Mouse (Mus musculus) R1 (cell line): ENCODE data around the gene Fut9.

ENCODE experiments used
- DNase-seq: peaks from one replicate; pipeline ENCODE4 v3.0.0-alpha.2; 2018; ENCODE audit warnings: low read depth, low spot score

Gene Fut9

GRCm38 (mm10) chr4:25799476-25800283 lies at the start of gene Fut9:
TSS of gene Fut9 (minus strand) at chr4:25800244.
- peak; percentile 89 for DNase-seq

GRCm38 (mm10) chr4:25815783-25816182 lies 15.7 kb upstream of the Fut9 start:
- peak; percentile 78 for DNase-seq

- DNase-seq = no peak
Observed at GRCm38 (mm10) chr4:25813340-25813739, 13.3 kb upstream of the Fut9 start.

GRCm38 (mm10) chr4:25810058-25810457 lies 10.0 kb upstream of the Fut9 start:
- no peak for DNase-seq

- no peak for DNase-seq
Observed at GRCm38 (mm10) chr4:25801751-25802150, 1.7 kb upstream of the Fut9 start.

GRCm38 (mm10) chr4:25800284-25800616 lies 206 bp upstream of the Fut9 start:
- DNase-seq = no peak

- peak; percentile 49 for DNase-seq
Observed at GRCm38 (mm10) chr4:25799051-25799475, 981 bp downstream of the Fut9 start.

- no peak for DNase-seq
Observed at GRCm38 (mm10) chr4:25798412-25798811, 1.6 kb downstream of the Fut9 start.

- peak; percentile 89 for DNase-seq
Observed at GRCm38 (mm10) chr4:25796149-25796548, 3.9 kb downstream of the Fut9 start.

GRCm38 (mm10) chr4:25785276-25785675 lies 14.8 kb downstream of the Fut9 start:
- DNase-seq = no peak

GRCm38 (mm10) chr4:25768657-25769056 lies 31.4 kb downstream of the Fut9 start:
- DNase-seq = no peak

- DNase-seq = no peak
Observed at GRCm38 (mm10) chr4:25763091-25763490, 37.0 kb downstream of the Fut9 start.

- no peak for DNase-seq
Observed at GRCm38 (mm10) chr4:25757909-25758548, 42.0 kb downstream of the Fut9 start.

- DNase-seq = no peak
Observed at GRCm38 (mm10) chr4:25741553-25741952, 58.5 kb downstream of the Fut9 start.

GRCm38 (mm10) chr4:25738782-25739181 lies 61.3 kb downstream of the Fut9 start:
- no peak for DNase-seq

- DNase-seq = no peak
Observed at GRCm38 (mm10) chr4:25721576-25721975, 78.5 kb downstream of the Fut9 start.

- no peak for DNase-seq
Observed at GRCm38 (mm10) chr4:25713907-25714306, 86.1 kb downstream of the Fut9 start.

GRCm38 (mm10) chr4:25684976-25685375 lies 115.1 kb downstream of the Fut9 start:
- DNase-seq = peak; percentile 58

- no peak for DNase-seq
Observed at GRCm38 (mm10) chr4:25664196-25664595, 135.8 kb downstream of the Fut9 start.

- no peak for DNase-seq
Observed at GRCm38 (mm10) chr4:25661204-25661727, 138.8 kb downstream of the Fut9 start.

GRCm38 (mm10) chr4:25658792-25659191 lies 141.3 kb downstream of the Fut9 start:
- DNase-seq = no peak

- no peak for DNase-seq
Observed at GRCm38 (mm10) chr4:25651902-25652301, 148.1 kb downstream of the Fut9 start.

GRCm38 (mm10) chr4:25648107-25648506 lies 151.9 kb downstream of the Fut9 start:
- no peak for DNase-seq
